Mouse (Mus musculus) forebrain, embryonic 14.5 days (tissue): ENCODE data around the gene Cspg4. TPM values are rescaled to one million over a fixed set of nuclear protein-coding genes. Genes with fewer than 3 reads are reported as not detected.
"Not testable (repeated sequence)": the region's sequence is repeated elsewhere in the genome, so short reads cannot be mapped to it uniquely, and the experiment has no call there.

ENCODE experiments used
- ATAC-seq: fragments of 200-750 bp; cut with Nextera tagmentation; 2 replicates; pipeline ENCODE4 v1.8.0; 2017; ENCODE audit warnings: mild to moderate bottlenecking, moderate library complexity
- DNase-seq: peaks from one replicate; pipeline ENCODE4 v3.0.0-alpha.2; 2015; ENCODE audit warnings: low spot score
- H3K27ac ChIP-seq: fragments of 300-500 bp; sonication (generic); 2 replicates; pipeline ENCODE4 v1.5.1; 2014; ENCODE audit warnings: low read depth, mild to moderate bottlenecking, control low read depth, low read length, moderate library complexity
- H3K27me3 ChIP-seq: fragments of 300-500 bp; sonication (generic); replicated peaks from 2 replicates; pipeline ENCODE4 v1.6.1; 2014; ENCODE audit warnings: low read length, control low read depth, mixed read lengths; ENCODE audit not compliant: control insufficient read depth, insufficient read depth
- H3K36me3 ChIP-seq: fragments of 300-500 bp; sonication (generic); 2 replicates; pipeline ENCODE4 v1.6.1; 2014; ENCODE audit warnings: low read length, control low read depth; ENCODE audit not compliant: control insufficient read depth, insufficient read depth
- H3K4me1 ChIP-seq: fragments of 300-500 bp; sonication (generic); 2 replicates; pipeline ENCODE4 v1.6.1; 2014; ENCODE audit warnings: antibody characterized with exemption, low read length, control low read depth; ENCODE audit not compliant: control insufficient read depth, insufficient read depth
- H3K4me2 ChIP-seq: fragments of 300-500 bp; sonication (generic); 2 replicates; pipeline ENCODE4 v1.6.1; 2014; ENCODE audit warnings: mild to moderate bottlenecking, control low read depth, low read length
- H3K4me3 ChIP-seq: fragments of 300-500 bp; sonication (generic); 2 replicates; pipeline ENCODE4 v1.5.1; 2014; ENCODE audit warnings: low read depth, low read length, control low read depth
- H3K9ac ChIP-seq: fragments of 300-500 bp; sonication (generic); 2 replicates; pipeline ENCODE4 v1.6.1; 2014; ENCODE audit warnings: mild to moderate bottlenecking, low read length, control low read depth, moderate library complexity
- H3K9me3 ChIP-seq: fragments of 300-500 bp; sonication (generic); replicated peaks from 2 replicates; pipeline ENCODE4 v1.6.1; 2016; ENCODE audit warnings: low read length, control low read depth, mixed read lengths; ENCODE audit not compliant: control insufficient read depth
- WGBS: fragments of 180-500 bp; shearing (Covaris S2); extraction: QIAGEN DNeasy Blood & Tissue Kit; methylation state at CpG from one replicate; pipeline ENCODE4 v1.1.7; 2014; 5-methylcytosine and 5-hydroxymethylcytosine counted together
- polyA plus RNA-seq: library from polyadenylated mRNA; unstranded; fragments of >200 nt; fragmentation: Nextera tagmentation; extraction: Ambion mirVana; gene quantifications from 2 replicates; pipeline ENCODE4 v1.2.1, GENCODE M21; 2014

Cspg4 gene
- polyA plus RNA-seq, 1 experiment from 2014 or later, result 3.0 TPM

- H3K4me3 ChIP-seq, result no peak overlapping the region
- H3K27ac ChIP-seq, result no peak overlapping the region
- no peaks in the 10 kb centered on the region for H3K9me3 ChIP-seq
- DNase-seq (no peak), ATAC-seq (no peak)
- no peaks in the 10 kb centered on the region for H3K36me3 ChIP-seq
- H3K27me3 ChIP-seq, result no peaks in the 10 kb centered on the region
- H3K9ac ChIP-seq, result no peak overlapping the region
- WGBS, result 72% methylated on average over 4 of the region's 4 CpGs
- no peak overlapping the region for H3K4me2 ChIP-seq
- H3K4me1 ChIP-seq, result peaks cover 15% of the 10 kb centered on the region
These were observed 64.7 kb downstream of the Cspg4 start for GRCm38 (mm10) chr9:56929496-56929895.

GRCm38 (mm10) chr9:56930556-56930955, 65.7 kb downstream of the Cspg4 start:
- no peaks in the 10 kb centered on the region for H3K9me3 ChIP-seq
- no peak overlapping the region for H3K4me2 ChIP-seq
- H3K9ac ChIP-seq, result no peak overlapping the region
- H3K27me3 ChIP-seq, result no peaks in the 10 kb centered on the region
- H3K36me3 ChIP-seq, result no peaks in the 10 kb centered on the region
- ATAC-seq (no peak), DNase-seq (no peak)
- H3K27ac ChIP-seq, result no peak overlapping the region
- 90% methylated on average over 1 of the region's 1 CpGs for WGBS
- H3K4me1 ChIP-seq, result peaks cover 7% of the 10 kb centered on the region; the same call in 1 of the 2 replicates
- H3K4me3 ChIP-seq, result no peak overlapping the region

GRCm38 (mm10) chr9:56936861-56937222, 72.0 kb downstream of the Cspg4 start:
- H3K4me1 ChIP-seq, result peaks cover 9% of the 10 kb centered on the region
- WGBS, result 18% methylated on average over 6 of the region's 6 CpGs
- ATAC-seq, result no peak

GRCm38 (mm10) chr9:56937223-56938160, 72.7 kb downstream of the Cspg4 start, which contains the start of gene Imp3:
Gene Imp3, plus strand, starts transcription at chr9:56937475.
- Histone ChIP-seq H3K27ac (peak within 1 kb of the TSS; percentile 86), H3K4me1 (peaks cover 9% of the 10 kb centered on the region), H3K9me3 (no peaks in the 10 kb centered on the region), H3K27me3 (no peaks in the 10 kb centered on the region), H3K9ac (peak within 1 kb of the TSS; percentile 85), H3K36me3 (no peaks in the 10 kb centered on the region), H3K4me3 (peak within 1 kb of the TSS; percentile 76), H3K4me2 (peak within 1 kb of the TSS; percentile 84)
- ATAC-seq (peak; percentile 98), DNase-seq (peak; percentile 99)
- under 1% methylated on average over 73 of the region's 73 CpGs for WGBS

More at GRCm38 (mm10) chr9:56936861-56937222, 72.0 kb downstream of the Cspg4 start:
- Histone ChIP-seq H3K4me2 (peak overlapping the region; percentile 58), H3K9me3 (no peaks in the 10 kb centered on the region), H3K36me3 (no peaks in the 10 kb centered on the region), H3K9ac (peak overlapping the region; percentile 46), H3K27ac (no peak overlapping the region), H3K4me3 (peak overlapping the region; percentile 76), H3K27me3 (no peaks in the 10 kb centered on the region)
- no peak for DNase-seq

- Histone ChIP-seq H3K27me3 (no peaks in the 10 kb centered on the region), H3K4me2 (peak overlapping the region; percentile 84), H3K27ac (no peak overlapping the region), H3K9me3 (no peaks in the 10 kb centered on the region), H3K4me3 (peak overlapping the region; percentile 76), H3K36me3 (no peaks in the 10 kb centered on the region), H3K9ac (peak overlapping the region; percentile 85), H3K4me1 (peaks cover 9% of the 10 kb centered on the region)
- WGBS, result 9% methylated on average over 7 of the region's 7 CpGs
- no peak for ATAC-seq
- DNase-seq, result no peak
These were observed 73.5 kb downstream of the Cspg4 start for GRCm38 (mm10) chr9:56938374-56938773.

- not testable (repeated sequence) for ATAC-seq, H3K36me3 ChIP-seq, H3K4me3 ChIP-seq, H3K27ac ChIP-seq, H3K4me1 ChIP-seq, H3K27me3 ChIP-seq, H3K9me3 ChIP-seq, H3K4me2 ChIP-seq, H3K9ac ChIP-seq
- peak; percentile 73 for DNase-seq
- WGBS, result 24% methylated on average over 3 of the region's 3 CpGs
These were observed 82.6 kb downstream of the Cspg4 start for GRCm38 (mm10) chr9:56947481-56947880.

GRCm38 (mm10) chr9:56948699-56949098, 83.9 kb downstream of the Cspg4 start:
- H3K9me3 ChIP-seq, H3K27ac ChIP-seq, H3K4me1 ChIP-seq, H3K4me2 ChIP-seq, H3K4me3 ChIP-seq, H3K27me3 ChIP-seq, DNase-seq, ATAC-seq, H3K36me3 ChIP-seq, H3K9ac ChIP-seq: not testable (repeated sequence)
- WGBS, result 97% methylated on average over 5 of the region's 5 CpGs
